Mouse (Mus musculus): ENCODE measurements at regions not wholly inside any gene's neighbourhood (a gene's known extent, or its start where the extent isn't known, plus 50 kb on each side); places are given as distances from the start of the nearest gene placed in this dataset.

GRCm38 (mm10) chr14:68973636-68974101 lies 320.4 kb downstream of the Synb start:
- DNase-seq: no peak

DNA sequence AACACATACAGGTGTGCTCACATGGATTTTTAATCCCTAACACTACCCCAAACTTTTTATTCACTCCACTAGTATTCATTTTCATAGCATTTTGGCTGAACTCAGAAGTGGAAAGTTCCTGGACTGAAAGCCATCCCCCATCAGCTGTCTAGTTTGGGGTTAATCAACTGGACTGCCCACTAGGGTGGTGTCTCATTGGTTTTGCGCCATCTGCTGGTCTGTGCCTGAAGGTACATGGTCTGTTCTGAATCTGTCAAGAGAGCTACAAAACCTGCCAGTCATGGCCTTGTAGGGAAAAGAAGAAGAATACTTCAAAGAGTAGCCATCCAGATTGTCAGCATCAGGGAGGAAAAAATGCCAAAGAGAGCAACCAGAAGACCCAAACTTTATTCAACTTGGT lies 327.3 kb downstream of the Synb start:
- DNase-seq: no peak

DNA sequence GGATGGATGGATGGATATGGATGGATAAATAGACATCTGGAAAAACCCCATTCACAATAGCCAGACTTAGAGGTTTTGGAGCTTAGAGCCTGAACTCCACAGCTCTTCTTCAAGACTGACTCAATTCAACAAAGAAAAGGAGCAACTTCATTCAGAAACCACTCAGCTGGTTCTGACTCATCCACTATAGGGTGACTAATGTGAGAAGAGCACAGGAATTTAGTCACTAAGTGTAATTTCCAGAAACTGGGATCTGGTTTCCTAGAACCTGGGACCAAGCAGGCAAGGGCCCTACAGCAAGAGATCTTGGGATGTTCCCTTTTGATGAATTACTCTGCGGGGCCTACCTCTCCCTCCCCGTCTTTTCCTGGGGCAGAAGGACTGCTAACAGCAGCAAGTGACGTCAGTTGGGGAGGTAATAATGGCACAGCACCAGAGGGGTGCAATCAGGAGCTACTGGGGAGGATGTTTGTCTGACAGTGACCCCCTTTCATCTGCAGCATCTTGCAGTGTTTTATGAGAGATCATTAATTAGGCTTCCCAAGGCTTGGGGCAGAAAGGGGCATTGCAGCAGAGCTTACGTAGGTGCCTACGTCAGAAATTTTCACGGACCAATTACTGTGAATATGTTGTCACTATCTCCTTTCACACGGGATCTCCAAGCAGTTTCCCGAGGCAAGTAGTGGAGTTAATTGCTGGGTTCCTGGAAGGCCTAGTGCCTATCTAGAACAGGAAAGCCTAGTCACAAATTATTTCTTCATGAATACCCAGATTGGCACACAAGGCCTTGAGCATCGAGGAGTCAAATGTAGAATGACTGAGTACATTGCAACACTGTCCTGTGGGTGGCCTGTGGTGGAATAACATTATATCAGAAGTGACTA lies 339.3 kb downstream of the Synb start:
- DNase-seq: no peak

DNA sequence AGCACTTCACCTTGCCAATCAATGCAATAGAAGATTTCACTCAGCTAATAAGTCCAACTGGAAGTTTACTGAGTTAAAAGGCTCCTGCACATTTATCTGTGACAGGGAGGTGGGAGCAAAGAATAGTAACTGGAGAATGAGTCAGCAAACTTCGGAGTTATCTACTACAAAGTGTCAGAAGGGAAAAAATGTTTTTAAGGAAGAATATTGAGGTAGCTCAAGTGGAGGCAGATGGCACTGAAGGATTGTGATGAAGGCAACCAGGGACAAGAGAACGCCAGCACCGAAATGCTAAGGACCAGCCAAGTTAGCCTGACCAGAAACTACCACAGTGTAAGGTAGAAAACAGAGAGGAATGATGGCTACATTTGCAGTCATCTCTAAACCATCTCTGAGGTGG lies 348.2 kb downstream of the Synb start:
- no peak for DNase-seq

DNA sequence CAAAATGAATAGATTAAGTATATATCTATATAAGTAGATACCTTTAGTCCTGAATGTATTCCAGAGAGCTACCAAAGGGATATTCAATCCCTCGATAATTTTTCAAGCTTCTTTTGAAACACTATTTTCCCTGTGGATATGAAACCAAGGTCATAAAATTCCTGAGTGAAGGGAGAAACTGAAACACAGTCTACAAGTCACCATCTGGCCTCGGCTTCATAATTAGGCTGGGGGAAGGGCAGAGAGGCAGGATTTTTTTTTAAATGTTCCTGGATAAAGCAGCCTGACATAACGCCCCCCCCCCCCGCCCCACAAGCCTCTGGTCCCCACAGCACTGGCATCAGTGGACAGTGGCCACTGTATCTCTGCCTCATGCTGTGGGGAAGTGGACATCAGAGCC lies 348.7 kb downstream of the Synb start:
- DNase-seq: no peak

DNA sequence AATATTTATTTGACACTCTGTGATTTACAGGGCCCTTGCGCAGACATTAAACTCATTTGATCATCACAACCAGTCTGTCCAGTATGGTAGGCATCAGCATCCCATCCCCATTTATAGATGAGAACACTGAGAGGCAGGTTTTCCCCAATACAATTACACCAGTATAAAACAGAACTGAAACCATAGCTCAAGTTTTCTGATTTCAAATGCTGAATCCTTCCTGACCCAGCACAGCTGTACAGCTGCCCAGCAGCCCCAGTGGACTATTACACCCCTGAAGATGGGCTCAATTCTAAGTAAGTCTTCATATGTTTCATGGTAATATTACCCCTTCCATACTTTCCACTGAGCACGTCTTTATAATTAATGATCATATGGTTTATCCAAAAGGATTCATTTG lies 352.3 kb downstream of the Synb start:
- no peak for DNase-seq

- no peak for DNase-seq
These were observed 352.9 kb downstream of the Synb start for GRCm38 (mm10) chr14:68941132-68941690.

- DNase-seq: no peak
These were observed 358.8 kb downstream of the Synb start for GRCm38 (mm10) chr14:68935303-68935662.

DNA sequence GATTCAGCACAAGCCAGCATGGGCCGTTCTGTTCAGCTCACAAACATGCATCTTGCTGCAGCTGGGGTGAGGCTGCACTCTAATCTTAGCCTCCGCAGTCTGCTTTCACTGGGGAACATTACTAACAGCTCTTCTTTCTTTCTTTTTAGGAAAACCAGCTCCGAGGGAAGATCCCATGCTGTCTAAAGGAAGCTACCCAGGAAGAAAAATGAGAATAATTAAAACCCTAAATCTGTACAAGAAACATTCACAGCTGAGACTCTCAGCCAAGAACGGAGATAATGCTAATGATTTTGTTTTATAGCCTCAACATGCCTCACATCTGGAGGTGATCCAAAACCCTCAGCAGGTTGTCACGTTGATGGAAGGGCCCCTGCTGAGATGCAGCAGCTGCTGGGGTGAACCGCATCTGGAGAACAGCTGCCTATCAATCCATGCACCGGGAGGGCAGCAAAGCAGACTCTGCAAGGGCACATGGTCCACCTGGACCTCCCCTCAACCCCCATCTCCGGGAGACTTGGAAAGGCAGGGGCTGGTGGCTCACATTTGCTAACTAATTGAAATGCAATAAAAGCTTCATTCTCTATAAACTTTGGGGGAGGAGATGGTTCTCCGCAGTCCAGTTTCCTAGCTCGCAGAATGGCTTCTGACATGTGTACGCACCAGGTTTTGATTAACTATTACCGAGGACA lies 359.3 kb downstream of the Synb start:
- no peak for DNase-seq

DNA sequence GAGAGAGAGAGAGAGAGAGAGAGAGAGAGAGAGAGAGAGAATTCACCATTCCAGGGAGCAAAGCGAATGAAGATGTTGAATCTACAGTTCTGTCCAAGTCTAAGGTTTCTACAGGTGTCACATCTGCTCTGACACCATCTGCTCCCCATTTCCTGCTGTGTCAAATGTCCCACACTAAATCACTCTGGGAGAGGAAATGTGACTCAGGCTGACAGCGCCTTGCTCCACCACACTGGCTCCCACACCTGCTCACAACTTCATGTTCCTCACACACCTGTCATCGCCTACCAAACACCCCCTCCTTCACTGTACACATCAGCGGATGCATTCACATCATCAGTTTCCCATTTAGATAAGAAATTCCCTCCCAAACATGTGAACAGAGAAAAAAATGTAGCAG lies 366.3 kb downstream of the Synb start:
- DNase-seq: no peak

GRCm38 (mm10) chr14:68923054-68923453 lies 371.0 kb downstream of the Synb start:
- DNase-seq: peak; percentile 6

DNA sequence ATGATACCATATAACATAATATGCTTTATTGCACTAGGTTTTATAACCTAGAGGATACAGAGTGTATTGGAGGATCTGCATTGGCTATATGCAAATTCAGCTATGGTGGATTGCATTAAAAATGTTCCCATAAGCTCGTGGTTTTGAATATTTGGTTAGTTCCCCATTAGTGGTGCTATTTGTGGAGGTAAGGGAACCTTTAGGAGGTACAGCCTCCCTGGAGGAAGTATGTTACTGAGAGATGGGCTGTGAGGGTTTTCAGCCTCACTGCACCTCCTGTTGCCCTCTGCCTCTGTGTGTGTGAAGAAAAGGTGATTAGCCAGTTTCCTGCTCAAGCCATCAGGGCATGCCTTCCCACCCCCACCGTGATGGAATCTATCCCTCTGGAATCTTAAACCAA lies 372.1 kb downstream of the Synb start:
- no peak for DNase-seq

DNA sequence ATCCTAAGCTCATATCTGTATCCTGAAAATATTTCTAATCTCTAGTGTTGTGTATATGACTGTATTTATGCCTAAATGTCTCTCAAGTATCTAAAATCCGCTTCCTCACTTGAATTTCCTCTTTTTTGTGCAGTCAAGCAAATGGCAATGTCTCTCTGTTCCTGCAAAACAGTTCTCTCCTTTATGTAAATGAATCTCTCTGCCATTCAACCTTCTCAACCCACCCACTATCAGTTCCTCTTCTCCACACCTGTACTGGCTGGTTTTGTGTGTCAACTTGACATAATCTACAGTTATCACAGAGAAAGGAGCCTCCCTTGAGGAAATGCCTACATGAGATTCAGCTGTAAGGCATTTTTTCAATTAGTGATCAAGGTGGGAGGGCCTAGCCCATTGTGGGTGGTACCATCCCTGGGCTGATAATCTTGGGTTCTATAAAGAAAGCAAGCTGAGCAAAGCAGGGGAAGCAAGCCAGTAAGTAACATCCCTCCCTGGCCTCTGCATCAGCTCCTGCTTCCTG lies 375.5 kb downstream of the Synb start:
- DNase-seq: no peak

DNA sequence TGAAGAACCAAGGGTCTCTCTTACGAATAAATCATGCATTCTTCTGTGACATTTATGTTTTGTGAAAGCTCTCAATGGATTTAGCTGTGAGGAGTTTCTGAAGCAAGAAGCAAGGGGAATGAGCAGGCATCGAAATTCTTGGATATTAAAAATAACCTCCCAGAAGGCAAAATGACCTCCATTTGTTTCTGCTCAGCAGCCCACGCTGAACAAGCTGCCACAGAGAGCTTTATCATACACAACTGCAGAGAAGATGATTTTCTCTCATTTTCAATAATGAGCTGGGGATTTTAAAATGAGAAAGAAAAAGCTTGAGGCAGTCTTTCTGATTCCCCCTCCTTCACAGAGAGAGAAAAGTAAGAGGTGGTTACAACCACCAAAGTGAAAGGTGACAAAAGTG lies 394.2 kb downstream of the Synb start:
- DNase-seq: no peak

DNA sequence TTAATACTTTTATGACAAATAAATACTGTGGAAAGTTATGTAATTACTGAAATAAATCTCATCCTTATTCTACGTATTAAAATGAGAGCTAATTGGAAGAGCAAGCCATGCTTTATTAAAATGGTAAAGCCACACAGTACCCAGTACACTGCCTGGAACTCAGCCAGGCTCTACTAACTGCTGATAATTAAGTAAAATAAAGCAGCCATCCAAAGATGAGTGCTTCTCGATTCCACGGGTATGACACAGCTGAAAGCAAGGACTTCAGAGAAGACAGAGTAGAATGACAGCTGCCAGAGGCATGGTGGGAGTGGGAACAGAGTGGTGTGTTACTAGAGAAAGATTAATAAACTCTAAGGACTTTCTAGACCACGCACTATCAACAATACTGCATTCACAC lies 416.9 kb downstream of the Synb start:
- no peak for DNase-seq

GRCm38 (mm10) chr14:68861071-68861470 lies 433.0 kb downstream of the Synb start:
- no peak for DNase-seq

- no peak for DNase-seq
These were observed 436.2 kb downstream of the Synb start for GRCm38 (mm10) chr14:68857948-68858347.

GRCm38 (mm10) chr14:68848506-68848905 lies 445.6 kb downstream of the Synb start:
- DNase-seq: no peak

DNA sequence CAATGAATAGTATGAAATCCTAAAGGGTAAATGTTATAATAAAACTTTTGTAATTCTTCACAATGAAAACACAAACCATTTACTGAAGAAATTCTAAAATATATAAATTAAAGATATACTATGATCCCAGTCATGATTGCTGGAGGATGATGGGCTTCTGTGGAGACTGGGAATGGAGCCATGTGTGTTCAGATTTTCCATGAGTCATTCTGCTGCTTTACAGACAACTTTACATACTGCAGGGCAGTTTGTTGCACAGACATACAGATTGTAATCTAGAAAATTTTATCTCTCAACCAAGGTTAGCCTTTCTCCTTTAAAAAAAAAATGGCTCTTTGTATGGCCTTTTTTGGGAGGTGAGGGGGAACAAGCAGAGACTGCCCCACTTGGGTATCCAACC lies 446.5 kb downstream of the Synb start:
- DNase-seq: no peak

GRCm38 (mm10) chr14:68820241-68820640 lies 473.9 kb downstream of the Synb start:
- peak; percentile 4 for DNase-seq

DNA sequence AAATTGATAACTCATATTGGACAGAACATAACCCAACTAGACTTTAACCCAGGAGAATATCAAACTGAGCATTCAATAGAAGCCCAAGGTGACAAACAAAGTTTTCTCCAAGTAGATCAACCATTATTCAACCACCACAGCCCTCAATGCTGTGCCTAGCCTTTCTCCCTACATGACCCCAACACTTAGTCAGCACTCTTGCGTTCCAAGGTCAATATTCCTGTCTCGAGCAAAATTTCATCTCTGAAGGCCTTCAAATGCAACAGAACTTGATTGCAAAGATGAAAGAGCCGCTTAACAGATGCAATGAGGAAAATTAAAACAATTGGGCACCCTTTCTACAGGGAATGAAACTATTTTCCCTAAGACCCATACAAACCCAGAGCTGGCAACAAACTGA lies 485.1 kb downstream of the Synb start:
- DNase-seq: no peak

DNA sequence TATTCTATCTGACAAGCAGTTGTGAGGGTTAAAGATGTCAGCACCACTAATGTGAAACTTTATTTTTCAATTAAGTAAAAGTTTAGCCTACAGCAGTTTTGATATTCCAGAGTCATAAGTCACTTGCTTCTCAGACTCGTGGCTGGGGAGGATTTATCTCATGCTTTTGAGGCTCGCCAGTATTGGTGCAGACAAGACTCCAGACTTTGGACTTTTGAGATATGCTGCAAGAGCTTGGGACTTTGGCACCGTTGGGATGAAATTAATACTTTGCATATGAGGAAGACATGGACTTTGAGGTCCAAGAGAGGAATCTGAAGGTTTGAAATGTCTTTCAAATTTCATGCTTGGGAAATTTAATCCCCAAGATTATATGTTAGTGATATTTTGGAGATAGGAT lies 486.2 kb downstream of the Synb start:
- no peak for DNase-seq

DNA sequence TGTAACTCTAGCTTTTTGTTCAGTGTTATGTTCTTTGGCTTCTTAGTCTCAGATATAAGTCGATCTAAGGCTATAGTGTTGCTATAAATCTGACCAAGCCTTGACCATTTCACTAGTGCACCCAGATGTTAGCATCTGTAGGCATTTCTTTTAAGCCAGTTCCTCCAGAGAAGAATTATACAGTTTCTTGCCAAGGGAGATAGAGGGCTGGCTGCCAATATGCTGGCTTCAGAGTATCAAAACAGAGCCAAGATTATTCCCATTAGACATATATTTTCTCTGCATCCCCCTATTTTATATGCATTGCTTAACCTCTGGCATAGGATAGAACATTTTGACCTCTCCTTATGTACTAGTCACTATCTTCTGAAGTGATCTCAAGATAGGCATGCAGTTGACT lies 487.5 kb downstream of the Synb start:
- DNase-seq: no peak

- DNase-seq: no peak
These were observed 509.7 kb downstream of the Synb start for GRCm38 (mm10) chr14:68784395-68784794.
